Mouse (Mus musculus) lung, embryonic 15.5 days (tissue): ENCODE results near the gene Shank2. TPM values are rescaled to one million over a fixed set of nuclear protein-coding genes. Genes with fewer than 3 reads are reported as not detected.

Source experiments
- ATAC-seq: fragments of 200-750 bp; cut with Nextera tagmentation; 2 replicates; pipeline ENCODE4 v1.8.0; 2017; ENCODE audit warnings: moderate number of reproducible peaks, borderline replicate concordance; ENCODE audit not compliant: low FRiP score, low TSS enrichment; ENCODE audit errors: extremely low read depth
- H3K27ac ChIP-seq: fragments of 300-500 bp; sonication (generic); 2 replicates; pipeline ENCODE4 v1.5.1; 2015; ENCODE audit warnings: moderate library complexity, mild to moderate bottlenecking, inconsistent platforms
- H3K27me3 ChIP-seq: fragments of 300-500 bp; sonication (generic); 2 replicates; pipeline ENCODE4 v1.6.1; 2015; ENCODE audit warnings: inconsistent platforms
- H3K36me3 ChIP-seq: fragments of 300-500 bp; sonication (generic); 2 replicates; pipeline ENCODE4 v1.6.1; 2015; ENCODE audit warnings: inconsistent platforms
- H3K4me1 ChIP-seq: fragments of 300-500 bp; sonication (generic); 2 replicates; pipeline ENCODE4 v1.6.1; 2015; ENCODE audit warnings: inconsistent platforms
- H3K4me2 ChIP-seq: fragments of 300-500 bp; sonication (generic); 2 replicates; pipeline ENCODE4 v1.6.1; 2015; ENCODE audit warnings: inconsistent platforms, mild to moderate bottlenecking, moderate library complexity
- H3K4me3 ChIP-seq: fragments of 300-500 bp; sonication (generic); 2 replicates; pipeline ENCODE4 v1.5.1; 2015; ENCODE audit warnings: mild to moderate bottlenecking, inconsistent platforms
- H3K9ac ChIP-seq: fragments of 300-500 bp; sonication (generic); 2 replicates; pipeline ENCODE4 v1.6.1; 2015; ENCODE audit warnings: inconsistent platforms
- H3K9me3 ChIP-seq: fragments of 300-500 bp; sonication (generic); 2 replicates; pipeline ENCODE4 v1.6.1; 2016; ENCODE audit warnings: inconsistent platforms
- WGBS: fragments of 180-500 bp; shearing (Covaris S2); methylation state at CpG from one replicate; pipeline ENCODE4 v1.1.7; 2015; 5-methylcytosine and 5-hydroxymethylcytosine counted together
- polyA plus RNA-seq: library from polyadenylated mRNA; unstranded; fragments of >200 nt; fragmentation: Nextera tagmentation; extraction: Ambion mirVana; gene quantifications from 2 replicates; pipeline ENCODE4 v1.2.1, GENCODE M21; 2015

Gene Shank2
- polyA plus RNA-seq, 1 experiment from 2014 or later: 1.8 TPM

GRCm38 (mm10) chr7:143991160-143991559 is 10.6 kb upstream of the Shank2 start:
- no peak overlapping the region for H3K4me2 ChIP-seq
- no peak overlapping the region for H3K4me3 ChIP-seq
- H3K36me3 ChIP-seq: no peaks in the 10 kb centered on the region
- H3K27me3 ChIP-seq: no peaks in the 10 kb centered on the region
- ATAC-seq: no peak
- no peaks in the 10 kb centered on the region for H3K9me3 ChIP-seq
- no peaks in the 10 kb centered on the region for H3K4me1 ChIP-seq
- no peak overlapping the region for H3K27ac ChIP-seq
- no peak overlapping the region for H3K9ac ChIP-seq

DNA sequence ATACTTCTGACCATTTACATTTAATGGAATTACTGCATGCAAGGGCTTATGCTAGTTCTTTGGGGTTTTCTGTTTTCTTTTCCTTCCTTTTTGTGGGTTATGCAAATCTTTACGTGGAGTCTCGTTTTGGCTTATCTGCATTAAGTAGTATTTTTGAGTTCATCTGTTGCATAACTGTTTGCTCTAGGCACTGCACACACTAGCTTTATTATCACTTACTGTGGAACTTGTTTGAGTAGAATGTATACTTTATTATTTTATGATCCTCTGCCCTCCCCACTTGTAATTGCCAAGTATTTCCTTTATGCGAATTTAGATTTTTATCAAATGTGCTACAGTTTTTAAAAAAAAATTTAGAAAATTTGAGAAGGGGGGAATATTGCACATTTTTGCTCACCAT is 2.7 kb upstream of the Shank2 start:
- no peak overlapping the region for H3K9ac ChIP-seq
- H3K27me3 ChIP-seq: no peaks in the 10 kb centered on the region
- no peaks in the 10 kb centered on the region for H3K36me3 ChIP-seq
- H3K9me3 ChIP-seq: no peaks in the 10 kb centered on the region
- no peak overlapping the region for H3K27ac ChIP-seq
- ATAC-seq: no peak
- no peak overlapping the region for H3K4me2 ChIP-seq
- H3K4me3 ChIP-seq: no peak overlapping the region
- WGBS: 72% methylated on average over 3 of the region's 3 CpGs
- H3K4me1 ChIP-seq: no peaks in the 10 kb centered on the region

DNA sequence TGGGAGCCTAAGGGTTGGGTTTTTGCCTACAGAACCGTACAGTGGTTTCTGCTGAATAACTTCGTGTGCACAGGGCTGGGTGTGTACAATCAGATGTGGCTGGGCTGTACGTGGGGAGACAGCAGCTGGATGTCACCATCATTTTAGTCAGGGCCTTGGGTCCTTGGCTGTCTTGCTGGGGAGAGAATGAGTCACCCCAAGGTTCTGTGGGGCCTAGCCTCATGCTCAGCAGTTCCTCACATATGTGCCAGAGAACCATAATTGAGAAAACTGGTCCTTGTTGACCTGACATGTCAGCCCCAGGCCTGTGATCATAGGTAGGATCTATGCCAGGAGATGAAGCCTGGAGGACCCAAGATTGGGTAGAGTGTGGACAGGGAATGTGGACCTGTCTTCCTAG is 1.7 kb downstream of the Shank2 start:
- Histone ChIP-seq H3K4me3 (no peak overlapping the region), H3K4me1 (no peaks in the 10 kb centered on the region), H3K36me3 (no peaks in the 10 kb centered on the region), H3K9me3 (no peaks in the 10 kb centered on the region), H3K27me3 (no peaks in the 10 kb centered on the region), H3K27ac (no peak overlapping the region), H3K9ac (no peak overlapping the region), H3K4me2 (no peak overlapping the region)
- 75% methylated on average over 3 of the region's 3 CpGs for WGBS
- ATAC-seq: no peak

DNA sequence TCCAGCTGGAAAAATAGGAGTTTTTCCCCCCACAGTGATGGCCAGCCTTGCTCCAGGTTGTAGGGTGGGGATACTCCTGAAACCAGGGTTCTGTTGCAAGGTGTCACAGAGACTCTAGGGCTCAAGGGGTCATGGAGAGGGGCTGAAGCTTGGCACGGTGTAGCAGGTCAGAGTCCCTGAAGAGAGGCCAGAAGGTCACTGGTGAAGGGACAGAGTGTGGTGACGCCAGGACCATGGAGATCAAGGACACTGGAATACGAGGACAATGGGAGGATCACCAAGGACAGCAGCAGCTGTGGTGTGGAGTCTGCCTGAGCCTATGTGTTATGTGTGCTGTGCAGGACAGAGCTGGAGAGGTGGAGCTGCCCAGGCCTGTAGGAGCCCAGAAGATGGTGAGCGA is 6.4 kb downstream of the Shank2 start:
- Histone ChIP-seq H3K4me3 (no peak overlapping the region), H3K4me2 (no peak overlapping the region), H3K9me3 (no peaks in the 10 kb centered on the region), H3K4me1 (no peaks in the 10 kb centered on the region), H3K36me3 (no peaks in the 10 kb centered on the region), H3K9ac (no peak overlapping the region), H3K27ac (no peak overlapping the region), H3K27me3 (no peaks in the 10 kb centered on the region)
- 72% methylated on average over 4 of the region's 4 CpGs for WGBS
- ATAC-seq: no peak

GRCm38 (mm10) chr7:144008985-144009384 is 7.3 kb downstream of the Shank2 start:
- H3K27ac ChIP-seq: no peak overlapping the region
- 36% methylated on average over 4 of the region's 4 CpGs for WGBS
- no peak; the same call in 1 of the 2 replicates for ATAC-seq
- H3K27me3 ChIP-seq: no peaks in the 10 kb centered on the region
- H3K36me3 ChIP-seq: no peaks in the 10 kb centered on the region
- H3K4me3 ChIP-seq: no peak overlapping the region
- no peaks in the 10 kb centered on the region for H3K9me3 ChIP-seq
- no peak overlapping the region for H3K9ac ChIP-seq
- H3K4me2 ChIP-seq: no peak overlapping the region
- no peaks in the 10 kb centered on the region for H3K4me1 ChIP-seq

GRCm38 (mm10) chr7:144014485-144014884 is 12.8 kb downstream of the Shank2 start:
- ATAC-seq: no peak
- Histone ChIP-seq H3K4me1 (no peaks in the 10 kb centered on the region), H3K9me3 (no peaks in the 10 kb centered on the region), H3K9ac (no peak overlapping the region), H3K36me3 (no peaks in the 10 kb centered on the region), H3K27me3 (no peaks in the 10 kb centered on the region), H3K27ac (no peak overlapping the region), H3K4me2 (no peak overlapping the region), H3K4me3 (no peak overlapping the region)
- WGBS: 48% methylated on average over 2 of the region's 2 CpGs

DNA sequence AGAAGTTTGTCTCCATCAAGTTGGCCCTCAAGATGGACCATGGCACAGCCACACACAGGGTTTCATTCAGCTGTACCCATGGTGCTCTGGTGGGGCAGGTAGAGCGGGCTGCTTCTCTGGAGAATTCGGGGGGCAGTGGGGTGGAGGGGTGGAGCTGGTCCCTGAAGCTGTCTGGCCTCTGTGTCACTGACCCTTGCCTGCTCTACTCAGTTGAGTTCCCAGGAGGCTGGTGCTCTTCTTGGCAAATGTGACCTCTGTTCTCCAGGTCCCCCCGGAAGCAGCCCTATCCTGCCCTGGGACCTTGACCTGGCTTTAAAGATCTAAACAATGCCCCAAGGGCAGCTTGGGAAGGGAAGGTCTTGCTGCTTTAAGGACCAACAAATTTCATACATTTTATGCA is 20.1 kb downstream of the Shank2 start:
- 82% methylated on average over 3 of the region's 3 CpGs for WGBS

GRCm38 (mm10) chr7:144022682-144023081 is 21.0 kb downstream of the Shank2 start:
- no peak overlapping the region for H3K4me2 ChIP-seq
- no peak for ATAC-seq
- no peaks in the 10 kb centered on the region for H3K27me3 ChIP-seq
- H3K27ac ChIP-seq: no peak overlapping the region
- no peaks in the 10 kb centered on the region for H3K36me3 ChIP-seq
- H3K9ac ChIP-seq: no peak overlapping the region
- WGBS: 13% methylated on average over 5 of the region's 5 CpGs
- no peak overlapping the region for H3K4me3 ChIP-seq
- no peaks in the 10 kb centered on the region for H3K9me3 ChIP-seq
- no peaks in the 10 kb centered on the region for H3K4me1 ChIP-seq

More for the DNA sequence above, 20.1 kb downstream of the Shank2 start:
- Histone ChIP-seq H3K27ac (no peak overlapping the region), H3K4me1 (no peaks in the 10 kb centered on the region), H3K4me2 (no peak overlapping the region), H3K9ac (no peak overlapping the region), H3K9me3 (no peaks in the 10 kb centered on the region), H3K36me3 (no peaks in the 10 kb centered on the region), H3K27me3 (no peaks in the 10 kb centered on the region), H3K4me3 (no peak overlapping the region)
- no peak for ATAC-seq

- no peak for ATAC-seq
Observed at GRCm38 (mm10) chr7:144023561-144023960, 21.8 kb downstream of the Shank2 start.

DNA sequence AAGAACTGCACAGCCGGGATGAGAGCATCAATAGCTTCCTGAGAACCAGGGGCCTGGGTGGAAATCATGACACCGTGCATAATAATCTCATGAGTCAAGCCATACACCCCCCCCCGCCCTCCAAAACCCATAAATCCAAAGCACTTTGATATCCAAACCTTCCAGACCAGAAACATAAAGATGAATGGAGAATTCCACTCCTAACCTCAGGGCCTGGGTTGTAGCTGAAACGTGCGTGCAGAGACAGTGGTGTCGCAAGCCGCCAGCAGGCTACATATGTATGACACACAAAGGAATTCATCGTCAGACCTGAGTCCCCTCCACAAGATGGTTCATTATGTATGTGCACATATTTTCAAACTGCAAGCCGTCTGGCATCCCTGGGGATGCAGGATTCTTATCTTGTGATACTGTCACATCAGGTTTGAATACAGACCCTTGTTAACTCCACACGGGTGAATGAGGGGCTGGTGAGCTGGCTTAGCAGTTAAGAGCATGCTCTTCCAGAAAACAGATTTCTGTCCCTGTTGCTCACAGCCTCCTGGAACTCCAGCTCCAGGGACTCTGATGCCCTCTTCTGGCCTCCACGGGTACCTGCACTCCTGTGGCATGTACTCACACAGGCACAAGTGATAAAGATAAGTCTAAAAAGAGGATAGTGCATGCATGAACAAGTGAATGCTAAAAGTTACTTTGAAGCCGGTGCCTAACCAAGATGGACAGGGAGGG is 24.5 kb downstream of the Shank2 start:
- Histone ChIP-seq H3K27ac (no peak overlapping the region), H3K36me3 (no peaks in the 10 kb centered on the region), H3K4me3 (no peak overlapping the region), H3K4me1 (no peaks in the 10 kb centered on the region), H3K9me3 (no peaks in the 10 kb centered on the region), H3K9ac (no peak overlapping the region), H3K4me2 (no peak overlapping the region), H3K27me3 (no peaks in the 10 kb centered on the region)
- WGBS: 84% methylated on average over 12 of the region's 12 CpGs
- ATAC-seq: no peak

More at GRCm38 (mm10) chr7:144023561-144023960, 21.8 kb downstream of the Shank2 start:
- Histone ChIP-seq H3K9ac (no peak overlapping the region), H3K27me3 (no peaks in the 10 kb centered on the region), H3K4me3 (no peak overlapping the region), H3K27ac (no peak overlapping the region), H3K4me1 (no peaks in the 10 kb centered on the region), H3K4me2 (no peak overlapping the region), H3K9me3 (no peaks in the 10 kb centered on the region), H3K36me3 (no peaks in the 10 kb centered on the region)
- 46% methylated on average over 4 of the region's 4 CpGs for WGBS

- no peak overlapping the region for H3K4me3 ChIP-seq
- WGBS: 59% methylated on average over 5 of the region's 5 CpGs
- ATAC-seq: no peak
- H3K9ac ChIP-seq: no peak overlapping the region
- H3K27ac ChIP-seq: no peak overlapping the region
- H3K4me1 ChIP-seq: no peaks in the 10 kb centered on the region
- H3K36me3 ChIP-seq: no peaks in the 10 kb centered on the region
- no peaks in the 10 kb centered on the region for H3K9me3 ChIP-seq
- H3K4me2 ChIP-seq: no peak overlapping the region
- H3K27me3 ChIP-seq: no peaks in the 10 kb centered on the region
Observed at GRCm38 (mm10) chr7:144029246-144029645, 27.5 kb downstream of the Shank2 start.

- Histone ChIP-seq H3K4me1 (no peaks in the 10 kb centered on the region), H3K9me3 (no peaks in the 10 kb centered on the region), H3K9ac (no peak overlapping the region), H3K36me3 (no peaks in the 10 kb centered on the region), H3K4me2 (no peak overlapping the region), H3K27ac (no peak overlapping the region), H3K4me3 (no peak overlapping the region), H3K27me3 (no peaks in the 10 kb centered on the region)
- no peak for ATAC-seq
- 57% methylated on average over 11 of the region's 11 CpGs for whole genome bisulfite sequencing
Observed at GRCm38 (mm10) chr7:144030796-144031195, 29.1 kb downstream of the Shank2 start.

DNA sequence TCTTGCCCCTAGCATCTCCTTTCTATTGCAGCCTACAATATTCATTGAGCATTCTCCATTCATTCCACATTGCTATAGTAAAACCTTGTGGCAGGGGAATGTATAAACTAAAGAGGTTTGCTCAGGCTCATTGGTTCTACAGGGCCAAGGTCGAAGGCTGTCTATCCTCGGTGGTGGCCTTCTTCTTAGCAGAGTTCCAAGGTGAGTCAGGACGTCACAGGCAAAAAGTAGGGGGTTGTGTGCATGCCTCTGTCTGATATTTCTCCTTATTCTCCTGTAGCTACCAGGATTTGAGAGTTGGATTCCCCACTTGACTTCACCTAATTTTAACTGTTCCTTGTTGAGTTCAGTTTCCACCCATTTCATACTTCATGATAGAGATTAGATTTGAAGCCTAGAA is 29.9 kb downstream of the Shank2 start:
- Histone ChIP-seq H3K9me3 (no peaks in the 10 kb centered on the region), H3K4me2 (no peak overlapping the region), H3K4me1 (no peaks in the 10 kb centered on the region), H3K4me3 (no peak overlapping the region), H3K36me3 (no peaks in the 10 kb centered on the region), H3K27ac (no peak overlapping the region), H3K27me3 (no peaks in the 10 kb centered on the region), H3K9ac (no peak overlapping the region)
- WGBS: 88% methylated on average over 3 of the region's 3 CpGs
- ATAC-seq: no peak
